Mouse (Mus musculus) thymus, postnatal 0 days (tissue): ENCODE measurements around the gene Gramd1c. TPM values are rescaled to one million over a fixed set of nuclear protein-coding genes. Genes with fewer than 3 reads are reported as not detected.

Source experiments
- DNase-seq: peaks from one replicate; pipeline ENCODE4 v3.0.0-alpha.2; 2015; ENCODE audit warnings: low spot score
- polyA plus RNA-seq: library from polyadenylated mRNA; unstranded; fragments of >200 nt; fragmentation: Nextera tagmentation; extraction: Ambion mirVana; gene quantifications from 2 replicates; pipeline ENCODE4 v1.2.1, GENCODE M21; 2015

The Gramd1c gene
- polyA plus RNA-seq, 1 experiment from 2014 or later = 3.2 TPM

DNA sequence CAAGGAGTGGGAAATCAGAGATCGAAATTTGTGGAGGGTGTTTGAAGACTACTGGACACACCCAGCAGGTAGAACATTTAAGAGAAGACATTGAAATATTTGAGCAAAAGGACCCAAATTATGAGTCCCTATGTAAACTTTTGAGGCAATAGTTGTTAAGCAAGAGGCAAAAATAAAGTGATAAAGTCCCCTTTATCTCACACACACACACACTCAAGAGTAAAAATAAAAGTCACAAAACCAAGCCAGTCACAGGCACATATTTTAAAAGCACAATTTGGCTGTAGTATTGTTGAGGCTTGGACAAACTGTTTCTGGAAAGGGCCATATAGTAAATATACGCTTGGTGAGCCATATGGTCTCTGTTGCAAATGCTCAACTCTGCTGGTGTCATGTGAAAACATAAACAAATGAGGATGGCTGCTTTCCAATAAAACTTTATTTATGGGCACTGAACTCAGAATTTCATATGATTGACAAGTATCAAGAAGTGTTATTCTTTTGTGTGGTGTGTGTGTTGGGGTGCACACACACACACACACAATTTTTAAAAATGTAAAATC lies 44.1 kb downstream of the Gramd1c start:
- DNase-seq = no peak

DNA sequence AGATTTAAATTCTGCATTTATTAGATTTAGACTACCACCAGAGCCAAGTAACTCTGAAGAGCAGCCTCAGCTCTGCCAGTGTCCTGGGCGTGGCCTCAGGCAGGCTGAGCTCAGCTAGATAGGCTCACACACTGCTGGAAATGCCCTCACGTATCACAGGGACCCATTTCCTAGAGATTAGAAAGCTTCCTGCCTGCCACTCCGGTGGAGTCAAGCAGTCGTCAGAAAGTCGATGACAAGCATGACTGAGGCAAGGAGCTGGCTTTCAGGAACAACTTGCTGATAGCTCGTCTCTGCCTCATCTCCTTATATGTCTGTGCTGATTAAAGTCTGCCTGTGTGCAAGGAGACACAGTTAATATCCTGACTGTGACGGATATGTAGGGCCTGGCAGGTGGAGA lies 44.8 kb downstream of the Gramd1c start:
- DNase-seq = no peak

DNA sequence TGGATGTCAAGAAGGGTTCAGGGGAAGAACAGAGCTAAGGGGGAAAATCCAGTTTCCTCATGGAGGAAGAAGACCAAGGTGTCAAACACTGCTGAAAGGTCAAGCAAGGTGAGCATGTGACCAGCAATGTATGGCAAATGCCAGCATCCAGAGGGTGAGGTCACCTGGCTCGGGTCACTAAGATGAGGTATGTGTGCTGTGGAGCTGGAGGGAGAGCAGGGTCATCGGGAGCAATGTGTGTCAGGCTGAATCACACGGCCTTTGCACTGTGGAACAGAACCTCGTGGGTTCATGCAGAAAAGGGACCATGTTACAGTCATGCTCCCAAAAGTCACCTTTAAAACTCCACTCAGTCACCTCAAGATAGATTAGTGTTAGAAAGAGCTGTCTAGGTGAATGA lies 45.4 kb downstream of the Gramd1c start:
- no peak for DNase-seq

DNA sequence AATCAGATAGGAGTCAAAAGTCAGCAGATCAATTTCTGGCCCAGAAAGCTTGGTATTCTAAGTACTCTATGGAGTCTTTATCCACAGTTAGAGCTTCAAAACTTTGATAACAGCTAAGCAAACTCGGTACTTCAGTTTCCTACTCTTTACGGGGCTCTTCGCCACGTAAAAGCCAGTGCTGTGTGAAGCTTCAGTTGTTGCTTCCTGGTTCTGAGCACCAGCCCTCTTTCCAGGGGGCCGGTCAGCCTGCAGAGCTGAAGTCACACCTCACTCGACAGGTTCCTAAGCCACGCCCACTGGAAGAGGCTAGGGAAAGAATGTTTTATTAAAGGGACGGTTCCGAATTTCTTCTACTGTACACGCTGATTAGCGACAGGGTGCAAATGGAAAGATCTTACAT lies 47.0 kb downstream of the Gramd1c start:
- peak; percentile 60 for DNase-seq

DNA sequence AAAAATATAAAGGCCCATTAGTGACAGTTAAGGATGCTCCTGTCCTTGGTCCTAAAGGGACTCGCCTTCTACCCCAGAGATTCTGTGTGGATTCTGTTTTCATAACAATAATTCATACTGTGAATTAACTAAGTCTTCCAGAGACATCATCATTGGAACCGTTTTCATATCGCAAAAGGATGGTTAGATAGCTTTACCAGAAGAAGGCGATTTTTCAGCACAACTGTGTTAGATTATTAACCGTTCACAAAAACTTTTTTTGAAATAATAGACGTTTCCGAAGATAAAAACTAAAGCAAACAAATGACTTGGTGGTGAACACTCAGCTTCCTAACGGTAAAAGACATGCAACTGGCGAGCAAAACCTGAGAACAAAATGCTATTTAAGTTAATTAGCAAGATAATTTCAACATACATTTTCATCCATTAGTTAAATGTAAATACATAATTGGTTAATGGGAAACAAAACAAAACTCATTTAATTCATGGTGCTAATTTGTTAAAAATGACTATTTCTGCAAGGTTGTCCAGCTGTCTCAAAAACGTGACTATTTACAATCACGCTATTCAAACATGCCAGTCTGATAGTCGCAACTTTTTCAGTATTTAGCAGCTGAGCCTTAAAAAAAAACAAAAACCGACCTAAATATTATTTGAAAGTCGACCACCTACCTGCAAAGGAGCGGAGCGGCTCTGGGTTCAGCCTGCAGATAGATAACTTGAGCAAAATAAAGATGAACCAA lies 47.6 kb downstream of the Gramd1c start:
- no peak for DNase-seq

DNA sequence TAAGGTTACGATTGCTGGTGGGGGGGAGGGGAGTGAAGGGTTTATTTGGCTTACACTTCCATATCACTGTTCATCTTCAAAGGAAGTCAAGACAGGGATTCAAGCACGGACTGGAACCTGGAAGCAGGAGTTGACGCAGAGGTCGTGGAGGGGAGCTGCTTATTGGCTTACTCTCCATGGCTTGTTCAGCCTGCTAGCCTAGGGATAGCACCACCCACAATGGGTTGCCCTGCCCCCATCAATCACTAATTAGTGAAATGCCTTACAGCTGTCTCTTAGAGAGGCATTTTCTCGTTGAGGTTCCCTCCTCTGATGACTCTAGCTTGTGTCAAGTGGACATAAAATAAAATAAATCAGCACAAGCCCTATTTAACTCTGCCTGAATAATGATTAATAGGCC lies 52.1 kb downstream of the Gramd1c start:
- no peak for DNase-seq

DNA sequence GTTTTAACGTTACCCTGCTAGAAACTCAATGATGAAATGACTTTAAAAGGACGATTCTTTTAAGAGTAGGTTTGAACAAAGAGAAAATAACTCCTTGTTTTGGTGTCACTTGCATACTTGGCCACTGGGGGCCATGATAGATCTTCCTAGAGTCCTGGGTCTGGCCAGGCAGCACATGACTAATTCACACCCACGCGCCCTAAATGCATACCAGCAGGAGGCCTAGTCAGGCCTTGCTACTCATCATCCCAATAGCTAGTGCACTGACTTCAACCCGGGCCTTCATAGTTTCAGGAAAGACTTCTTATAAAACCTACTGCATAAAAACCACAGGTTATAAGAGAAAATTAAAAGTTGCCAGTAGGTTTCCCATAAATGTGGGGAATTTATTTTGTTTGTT lies 61.1 kb downstream of the Gramd1c start:
- DNase-seq = no peak

DNA sequence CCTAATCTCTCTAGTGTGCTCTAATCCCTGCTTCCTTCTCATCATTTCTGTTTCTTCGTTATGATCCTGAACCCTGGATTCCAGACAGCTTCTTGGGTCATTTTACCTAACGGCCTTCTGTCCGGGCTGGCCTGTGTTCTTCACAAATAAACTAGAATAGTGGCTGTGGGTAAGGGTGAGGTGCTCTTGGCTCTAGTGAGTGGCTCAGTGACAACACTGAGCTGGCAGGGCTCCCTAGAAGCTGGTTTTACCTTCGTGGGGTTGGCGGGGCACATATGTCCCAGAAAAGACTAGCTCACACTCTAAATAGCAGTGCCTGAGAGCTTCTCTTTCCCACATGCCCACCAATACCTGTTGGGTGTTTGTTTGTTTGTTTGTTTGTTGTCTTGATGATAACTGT lies 63.6 kb downstream of the Gramd1c start:
- no peak for DNase-seq

DNA sequence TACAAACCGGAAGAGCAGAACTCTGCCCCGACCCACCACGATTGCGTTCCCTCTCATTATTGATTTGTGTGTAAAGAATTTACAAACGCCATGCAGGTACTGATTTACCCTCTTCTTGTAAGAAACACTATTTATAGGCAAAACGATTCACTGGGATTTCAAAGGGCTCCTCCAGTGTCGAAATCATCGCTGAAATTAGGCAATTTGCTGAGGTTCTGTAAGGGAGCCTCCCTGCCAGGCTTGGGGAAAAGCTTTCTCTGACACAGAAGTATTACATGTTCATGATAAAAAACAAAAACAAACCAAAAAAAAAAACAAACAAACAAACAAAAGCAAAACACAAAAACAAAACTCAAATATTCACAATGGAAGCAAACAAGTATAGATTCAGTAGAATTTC lies 64.0 kb downstream of the Gramd1c start:
- no peak for DNase-seq

DNA sequence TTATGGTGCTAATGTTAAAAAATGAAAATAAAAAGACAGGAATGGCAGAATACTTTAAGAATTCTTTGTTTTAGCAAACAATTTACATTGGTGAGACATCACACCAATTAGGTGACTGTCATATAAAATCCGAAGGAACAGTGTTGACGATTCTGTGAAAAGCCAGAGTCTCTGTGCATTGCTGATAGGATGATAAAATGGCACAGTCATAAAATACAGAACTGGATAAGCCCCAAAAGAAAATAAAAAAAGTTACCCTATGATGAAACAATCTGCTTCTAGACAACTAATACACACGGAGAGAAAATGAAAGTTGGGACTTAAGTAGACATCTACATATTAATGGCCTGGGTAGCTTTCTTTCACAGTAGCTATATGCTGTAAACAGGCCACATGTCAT lies 68.5 kb downstream of the Gramd1c start:
- DNase-seq = no peak

DNA sequence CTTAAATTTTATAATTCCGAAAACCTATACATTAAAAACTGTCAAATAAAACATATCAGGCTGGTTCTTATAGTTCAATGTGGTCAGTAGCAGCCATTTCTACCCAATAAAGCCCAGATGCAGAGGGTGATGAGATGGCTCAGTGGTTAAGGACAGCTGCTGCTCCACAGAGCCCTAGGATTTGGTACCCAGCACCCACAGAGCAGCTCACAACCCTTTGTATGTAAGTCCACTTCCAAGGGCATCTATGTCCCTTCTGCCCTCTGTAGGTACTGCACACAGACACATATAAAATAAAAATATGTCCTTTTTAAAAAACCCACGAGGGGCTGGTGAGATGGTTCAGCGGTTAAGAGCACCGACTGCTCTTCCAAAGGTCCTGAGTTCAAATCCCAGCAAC lies 76.8 kb downstream of the Gramd1c start:
- no peak for DNase-seq

DNA sequence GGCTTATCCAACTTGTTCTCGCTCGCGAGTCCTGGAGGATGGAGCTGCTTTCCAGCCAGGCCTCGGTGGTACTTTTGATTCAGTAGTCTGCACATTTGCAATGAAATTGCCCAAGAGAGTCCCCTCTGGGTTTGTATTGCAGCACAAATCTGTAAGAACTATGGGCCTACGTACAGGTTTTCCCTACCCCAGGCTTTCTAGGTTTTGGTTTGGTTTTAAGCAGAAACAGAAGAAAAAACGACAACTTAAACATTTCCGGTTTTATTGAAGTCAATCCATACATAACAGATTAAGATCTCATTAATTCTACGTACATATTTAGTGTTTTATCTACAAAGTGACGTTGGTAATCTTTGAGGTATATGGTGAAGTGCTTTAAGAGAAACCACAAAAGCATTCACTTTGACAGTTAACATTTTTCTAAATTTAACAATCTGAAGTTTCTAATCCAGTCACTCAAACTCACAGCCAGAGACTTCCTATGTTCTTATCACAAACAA lies 83.0 kb downstream of the Gramd1c start:
- DNase-seq = peak; percentile 32

DNA sequence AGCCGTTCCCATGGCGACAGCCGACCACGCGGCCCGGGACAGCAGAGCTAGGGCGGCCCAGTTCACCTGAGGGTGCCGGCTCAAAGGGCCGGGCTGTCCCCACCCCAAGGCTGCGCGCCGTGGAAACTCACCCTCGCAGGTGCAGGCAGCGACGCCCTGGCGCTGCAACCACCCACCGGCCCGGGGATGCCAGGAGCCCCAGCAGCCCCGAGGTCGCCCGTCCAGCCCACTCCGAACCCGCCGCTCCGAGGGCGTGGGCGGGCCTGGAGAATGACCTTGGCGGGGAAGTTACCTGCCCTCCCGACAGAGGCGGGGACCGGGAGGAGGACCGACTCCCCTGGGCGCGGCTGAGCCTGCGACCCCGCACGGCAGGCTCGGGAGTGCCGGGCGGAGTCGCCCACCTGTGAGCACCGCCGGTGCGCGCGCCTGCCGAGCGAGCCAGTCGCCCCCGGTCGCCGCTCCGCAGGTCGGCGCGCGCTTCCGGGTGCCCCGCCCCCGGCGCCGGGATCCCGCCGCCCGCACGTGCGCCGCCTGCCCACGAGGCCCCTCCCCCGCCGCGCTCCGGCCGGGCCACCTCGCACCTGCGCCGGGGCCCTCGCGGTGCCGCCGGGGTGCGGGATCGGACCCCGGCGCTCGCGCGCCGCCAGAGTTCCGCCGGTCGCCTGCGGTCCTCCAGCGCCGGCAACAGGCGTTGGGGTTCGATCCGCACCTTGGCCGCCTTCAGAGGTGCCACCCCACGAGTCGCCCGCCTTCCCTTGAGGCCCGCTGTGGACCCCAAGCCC lies 83.6 kb downstream of the Gramd1c start, which contains the start of gene Zdhhc23:
TSS of gene Zdhhc23 (minus strand) at position 464 of the 782 bp plus-strand sequence.
- peak; percentile 70 for DNase-seq

DNA sequence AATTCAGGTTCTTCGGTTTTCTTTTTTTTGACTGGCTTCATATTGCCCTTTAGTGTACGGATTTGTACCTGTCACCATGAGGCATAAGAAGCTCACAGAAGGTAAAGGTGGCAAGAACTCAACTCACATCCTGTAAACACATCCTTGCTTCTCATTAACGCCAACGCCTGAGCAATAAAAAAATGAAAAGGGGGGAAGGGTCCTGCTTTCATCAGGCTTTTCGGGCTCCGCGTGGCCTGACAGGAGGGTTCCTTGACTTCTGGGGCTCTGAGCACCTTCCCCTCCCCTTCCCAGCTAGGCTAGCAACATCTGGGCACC lies 84.2 kb downstream of the Gramd1c start:
- no peak for DNase-seq

DNA sequence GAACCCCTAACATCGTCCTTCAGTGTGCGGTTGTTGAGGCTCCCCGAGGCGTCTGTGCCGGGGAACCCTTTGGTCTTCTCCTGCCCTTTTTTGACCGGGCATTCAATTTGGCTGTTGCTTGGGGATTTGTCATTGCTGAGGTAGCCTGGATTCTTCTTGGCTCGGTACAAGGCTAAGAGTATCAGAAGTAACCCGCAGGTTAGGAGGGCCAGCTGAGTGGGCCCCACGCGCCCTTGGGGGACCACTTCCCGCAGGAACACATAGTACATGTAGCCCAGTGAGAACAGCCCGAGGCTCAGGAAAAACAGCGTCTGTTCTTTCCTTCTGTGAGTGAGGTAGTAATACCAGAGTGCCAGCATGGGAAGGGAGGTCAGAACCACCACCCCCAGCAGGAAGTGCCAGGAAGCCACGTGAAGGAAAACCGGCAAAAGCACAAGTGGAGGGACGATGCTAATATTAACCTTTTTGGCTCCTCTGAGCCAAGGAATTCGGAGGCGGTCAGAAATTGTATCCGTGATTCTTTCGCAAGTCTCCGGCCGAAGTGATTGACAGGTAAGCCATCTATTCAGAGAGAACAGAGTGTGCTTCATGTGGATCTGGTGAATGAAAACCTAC lies 89.4 kb downstream of the Gramd1c start:
- DNase-seq = no peak

DNA sequence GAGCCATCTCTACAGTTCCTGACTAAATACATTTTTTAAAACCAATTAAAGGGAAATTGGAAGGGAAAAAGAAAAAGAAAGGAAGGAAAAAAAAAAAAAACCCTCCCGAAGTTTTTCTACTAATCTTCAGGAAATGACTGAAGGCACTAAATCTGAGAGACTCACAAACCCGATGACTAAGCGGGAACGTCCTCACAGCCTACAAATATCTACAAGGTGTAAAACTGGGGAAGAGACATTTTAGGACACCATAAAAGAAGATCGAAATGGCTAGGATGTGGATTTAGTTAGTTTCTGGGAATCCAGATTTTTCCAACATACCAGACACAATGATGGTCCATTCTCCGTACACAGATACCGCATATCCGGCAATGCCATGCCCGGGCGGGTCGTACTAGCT lies 90.0 kb downstream of the Gramd1c start:
- DNase-seq = no peak

DNA sequence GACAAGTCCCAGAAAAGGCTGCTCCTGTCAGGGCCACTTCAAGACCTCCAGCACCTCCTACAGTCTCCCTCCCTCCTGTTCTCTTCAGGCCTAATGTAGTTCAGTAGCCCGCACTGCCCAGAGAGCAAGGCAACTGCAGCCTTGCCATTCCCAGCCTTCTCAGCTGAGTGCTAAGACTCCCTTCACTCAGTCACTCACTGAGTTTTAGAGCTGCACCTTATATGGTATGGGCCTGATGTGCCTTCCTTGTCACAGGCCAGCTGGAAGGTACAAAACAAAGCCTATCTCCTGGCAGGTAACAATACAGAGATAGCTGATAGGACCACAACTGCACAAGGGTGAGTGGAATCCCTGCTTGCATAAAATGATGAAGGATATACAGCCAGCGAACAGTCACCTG lies 90.8 kb downstream of the Gramd1c start:
- DNase-seq = no peak

DNA sequence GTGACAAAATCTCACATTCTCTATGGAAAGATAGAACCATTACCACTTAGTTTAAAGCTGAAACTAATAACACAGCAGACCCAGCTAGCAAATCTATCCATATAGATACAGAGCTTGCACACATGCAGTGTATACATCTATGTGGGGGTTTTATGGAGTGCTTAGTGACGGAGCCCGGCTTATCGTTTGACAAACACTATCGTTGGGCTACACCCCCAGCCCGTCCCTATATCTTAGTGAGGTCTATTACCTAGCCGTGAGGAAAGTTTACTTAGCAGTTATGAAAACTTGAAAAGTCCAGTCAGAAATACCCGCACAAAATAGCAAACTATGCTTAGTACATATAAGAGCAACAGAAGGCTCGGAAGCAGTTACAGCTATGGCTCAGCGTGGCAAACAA lies 91.4 kb downstream of the Gramd1c start:
- no peak for DNase-seq

DNA sequence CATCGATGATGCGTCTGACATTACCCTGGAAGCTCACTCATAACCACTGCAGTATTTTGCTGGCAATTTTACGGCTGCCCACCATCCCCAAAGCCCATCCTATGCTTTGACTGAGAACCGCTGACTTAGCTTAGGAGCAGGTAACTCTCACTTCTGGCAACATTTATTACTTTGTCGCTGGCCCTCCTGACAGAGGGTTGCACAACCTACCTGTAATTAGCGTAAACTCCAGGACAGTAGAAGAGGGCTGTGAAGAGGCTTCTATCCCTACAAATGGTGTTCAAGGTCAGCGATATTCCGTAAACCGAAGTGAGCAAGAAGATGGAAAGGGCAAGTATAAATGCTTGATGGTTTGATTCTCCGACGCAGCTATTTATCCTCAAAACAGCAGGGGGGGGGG lies 92.0 kb downstream of the Gramd1c start:
- DNase-seq = no peak

DNA sequence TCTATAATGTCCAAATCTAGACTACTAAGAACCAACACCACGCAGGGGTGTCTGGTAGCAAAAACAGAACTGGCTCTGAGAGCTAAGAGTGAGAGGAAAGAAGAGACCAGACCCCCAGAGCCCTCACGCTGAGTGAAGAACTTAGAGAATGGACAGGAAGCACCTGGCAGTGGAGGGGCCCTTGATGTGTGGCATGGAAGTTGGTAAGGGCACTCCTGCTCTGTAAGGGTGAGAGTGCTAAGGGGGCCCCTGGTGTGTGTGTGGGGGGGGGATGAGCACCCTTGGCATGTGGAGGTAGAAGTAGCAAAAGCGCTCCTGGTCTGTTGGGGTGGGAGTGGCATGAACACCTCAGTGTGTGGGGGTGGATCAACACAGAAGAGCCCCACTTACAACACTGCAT lies 92.7 kb downstream of the Gramd1c start:
- peak; percentile 77 for DNase-seq

DNA sequence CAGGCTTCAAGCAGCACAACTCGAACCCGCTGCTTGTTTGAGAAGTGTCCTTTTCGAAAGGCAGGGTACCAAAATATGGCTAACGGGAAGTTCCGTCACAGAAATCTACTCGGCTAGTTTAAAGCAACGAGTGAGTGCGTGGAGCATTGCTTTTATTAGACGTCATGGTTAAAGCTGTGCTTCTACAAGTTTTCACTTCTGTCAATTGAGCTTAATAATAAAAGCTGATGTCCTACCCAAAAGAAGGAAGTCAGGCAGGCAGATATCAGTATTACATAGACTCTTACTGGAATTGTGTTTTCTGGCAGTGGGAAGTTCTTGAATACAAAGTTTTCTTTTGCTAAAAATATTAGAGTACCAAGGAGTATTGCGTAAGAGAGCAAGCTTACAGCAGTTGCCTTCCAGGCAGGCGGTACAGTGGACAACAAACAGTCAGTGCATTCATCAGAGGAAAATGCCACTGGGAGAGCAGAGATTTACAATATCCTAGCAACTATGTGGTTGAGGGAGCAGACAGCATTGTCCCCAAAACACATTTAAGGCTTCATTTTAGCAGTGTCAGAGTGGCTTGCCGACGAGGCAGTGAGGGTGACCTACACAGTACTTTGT lies 97.3 kb downstream of the Gramd1c start:
- DNase-seq = no peak

DNA sequence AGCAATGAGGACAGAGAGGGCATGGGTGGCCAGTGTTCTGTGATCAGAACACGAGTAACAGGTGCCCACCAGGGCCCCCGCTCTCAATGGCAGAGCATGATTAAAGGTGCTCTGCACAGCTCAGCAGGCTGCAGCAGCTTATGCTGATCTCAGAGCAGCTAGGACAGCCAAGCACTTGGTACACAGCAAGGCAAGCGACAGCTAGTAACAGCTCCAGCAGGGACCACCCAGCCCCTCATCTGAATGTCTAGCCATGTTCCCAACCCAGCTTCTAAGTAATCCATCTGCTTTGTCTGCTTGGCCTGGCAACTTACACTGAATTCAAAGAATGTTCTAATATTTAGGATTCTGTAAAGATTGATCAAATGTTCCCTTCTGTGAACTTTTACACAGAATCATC lies 99.4 kb downstream of the Gramd1c start:
- no peak for DNase-seq
